Mouse (Mus musculus) forebrain, embryonic 12.5 days (tissue): ENCODE results near the gene Ctsl. TPM values are rescaled to one million over a fixed set of nuclear protein-coding genes. Genes with fewer than 3 reads are reported as not detected.

Experiments used
- ATAC-seq: fragments of 200-750 bp; cut with Nextera tagmentation; 2 replicates; pipeline ENCODE4 v1.8.0; 2017; ENCODE audit warnings: moderate TSS enrichment; ENCODE audit not compliant: low FRiP score
- H3K27ac ChIP-seq: fragments of 300-500 bp; sonication (generic); 2 replicates; pipeline ENCODE4 v1.5.1; 2016; ENCODE audit warnings: mild to moderate bottlenecking
- H3K27me3 ChIP-seq: fragments of 300-500 bp; sonication (generic); 2 replicates; pipeline ENCODE4 v1.6.1; 2016; ENCODE audit warnings: mild to moderate bottlenecking
- H3K36me3 ChIP-seq: fragments of 300-500 bp; sonication (generic); replicated peaks from 2 replicates; pipeline ENCODE4 v1.6.1; 2016; ENCODE audit warnings: mild to moderate bottlenecking
- H3K4me1 ChIP-seq: fragments of 300-500 bp; sonication (generic); 2 replicates; pipeline ENCODE4 v1.6.1; 2016
- H3K4me2 ChIP-seq: fragments of 300-500 bp; sonication (generic); 2 replicates; pipeline ENCODE4 v1.6.1; 2016; ENCODE audit warnings: mild to moderate bottlenecking, moderate library complexity
- H3K4me3 ChIP-seq: fragments of 300-500 bp; sonication (generic); replicated peaks from 2 replicates; pipeline ENCODE4 v1.5.1; 2016; ENCODE audit warnings: mild to moderate bottlenecking
- H3K9ac ChIP-seq: fragments of 300-500 bp; sonication (generic); 2 replicates; pipeline ENCODE4 v1.6.1; 2016; ENCODE audit warnings: mild to moderate bottlenecking
- H3K9me3 ChIP-seq: fragments of 300-500 bp; sonication (generic); 2 replicates; pipeline ENCODE4 v1.6.1; 2016
- WGBS: fragments of 180-500 bp; shearing (Covaris S2); methylation state at CpG from one replicate; pipeline ENCODE4 v1.1.7; 2016; 5-methylcytosine and 5-hydroxymethylcytosine counted together
- polyA plus RNA-seq: library from polyadenylated mRNA; unstranded; fragments of >200 nt; fragmentation: Nextera tagmentation; extraction: Ambion mirVana; gene quantifications from 2 replicates; pipeline ENCODE4 v1.2.1, GENCODE M21; 2016

Ctsl gene
- polyA plus RNA-seq, 1 experiment from 2014 or later: 79.9 TPM

- H3K9ac ChIP-seq: no peak overlapping the region
- H3K9me3 ChIP-seq: no peaks in the 10 kb centered on the region
- H3K4me3 ChIP-seq: no peak overlapping the region
- no peak overlapping the region for H3K4me2 ChIP-seq
- no peak overlapping the region for H3K27ac ChIP-seq
- no peaks in the 10 kb centered on the region; the same call in 1 of the 2 replicates for H3K27me3 ChIP-seq
- peaks cover 8% of the 10 kb centered on the region; the same call in 1 of the 2 replicates for H3K4me1 ChIP-seq
- no peaks in the 10 kb centered on the region for H3K36me3 ChIP-seq
- ATAC-seq: no peak
- 91% methylated on average over 11 of the region's 11 CpGs for WGBS
Measured at GRCm38 (mm10) chr13:64309842-64310241, 60.8 kb downstream of the Ctsl start.

Other genes with a start within 250 kb of the Ctsl start
- 1.3 and 1.9 TPM in 2 replicates for gene Slc35d2, start 241.5 kb downstream of the Ctsl start, polyA plus RNA-seq
- gene Zfp367, start 217.7 kb downstream of the Ctsl start, polyA plus RNA-seq: 27.9 and 29.3 TPM in 2 replicates
- gene Habp4, start 209.1 kb downstream of the Ctsl start, polyA plus RNA-seq: 20.0 and 20.6 TPM in 2 replicates
- gene Cdc14b, start 95.6 kb downstream of the Ctsl start, polyA plus RNA-seq: 8.3 and 11.2 TPM in 2 replicates
- 15.7 and 16.9 TPM in 2 replicates for gene Aaed1, start 58.2 kb downstream of the Ctsl start, polyA plus RNA-seq
- 12.7 and 13.4 TPM in 2 replicates for gene Cdk20, start 61.4 kb upstream of the Ctsl start, polyA plus RNA-seq
- gene Fam240b, start 126.9 kb upstream of the Ctsl start, polyA plus RNA-seq: not detected in 2 replicates